Mouse (Mus musculus): ENCODE measurements around the gene Rxra. TPM values are rescaled to one million over a fixed set of nuclear protein-coding genes. Genes with fewer than 3 reads are reported as not detected.

Rxra gene
- polyA plus RNA-seq, 1 experiment = 107 TPM

- Histone ChIP-seq H3K36me3 (ENCODE audit: control insufficient read depth, insufficient read depth, low read length) (no peaks in the 10 kb centered on the region), H3K27ac (ENCODE audit: insufficient read depth, low read depth, low read length) (no peak overlapping the region), H3K4me1 (ENCODE audit: control insufficient read depth, insufficient read depth, low read length) (no peaks in the 10 kb centered on the region), H3K27me3 (replicated peaks; ENCODE audit: control insufficient read depth, insufficient read depth, low read length) (no peaks in the 10 kb centered on the region), H3K4me3 (ENCODE audit: insufficient read depth, low read depth, low read length) (no peak overlapping the region)
- no peak for DNase-seq
- 40% methylated on average over 9 of the region's 9 CpGs for WGBS
- TF ChIP-seq POLR2A (IDR thresholded peaks at IDR 0.05; ENCODE audit: low read depth, low read length) (no peak), CTCF (conservative IDR thresholded peaks at IDR 0.05; ENCODE audit: insufficient read depth, insufficient read length, low read depth, low read length) (no peak)
Observed at GRCm38 (mm10) chr2:27802493-27802892, 126.3 kb downstream of the Rxra start.

- TF ChIP-seq CTCF (conservative IDR thresholded peaks at IDR 0.05; ENCODE audit: insufficient read depth, insufficient read length, low read depth, low read length) (no peak), POLR2A (IDR thresholded peaks at IDR 0.05; ENCODE audit: low read depth, low read length) (no peak)
- Histone ChIP-seq H3K27me3 (replicated peaks; ENCODE audit: control insufficient read depth, insufficient read depth, low read length) (no peaks in the 10 kb centered on the region), H3K27ac (ENCODE audit: insufficient read depth, low read depth, low read length) (no peak overlapping the region), H3K36me3 (ENCODE audit: control insufficient read depth, insufficient read depth, low read length) (no peaks in the 10 kb centered on the region), H3K4me1 (ENCODE audit: control insufficient read depth, insufficient read depth, low read length) (no peaks in the 10 kb centered on the region), H3K4me3 (ENCODE audit: insufficient read depth, low read depth, low read length) (no peak overlapping the region)
- no peak for DNase-seq
- 89% methylated on average over 7 of the region's 7 CpGs for WGBS
Observed at GRCm38 (mm10) chr2:27806691-27807090, 130.5 kb downstream of the Rxra start.

GRCm38 (mm10) chr2:27807684-27808083 is 131.4 kb downstream of the Rxra start:
- WGBS = 80% methylated on average over 3 of the region's 3 CpGs
- TF ChIP-seq POLR2A (IDR thresholded peaks at IDR 0.05; ENCODE audit: low read depth, low read length) (no peak), CTCF (conservative IDR thresholded peaks at IDR 0.05; ENCODE audit: insufficient read depth, insufficient read length, low read depth, low read length) (no peak)

GRCm38 (mm10) chr2:27809897-27810296 is 133.7 kb downstream of the Rxra start:
- 84% methylated on average over 4 of the region's 4 CpGs for WGBS
- H3K36me3 ChIP-seq (ENCODE audit: control insufficient read depth, insufficient read depth, low read length) = no peaks in the 10 kb centered on the region
- no peak for DNase-seq
- no peak overlapping the region for H3K27ac ChIP-seq (ENCODE audit: insufficient read depth, low read depth, low read length)
- H3K27me3 ChIP-seq (replicated peaks; ENCODE audit: control insufficient read depth, insufficient read depth, low read length) = no peaks in the 10 kb centered on the region
- no peak for TF ChIP-seq POLR2A (IDR thresholded peaks at IDR 0.05; ENCODE audit: low read depth, low read length)
- TF ChIP-seq CTCF (conservative IDR thresholded peaks at IDR 0.05; ENCODE audit: insufficient read depth, insufficient read length, low read depth, low read length) = no peak
- H3K4me3 ChIP-seq (ENCODE audit: insufficient read depth, low read depth, low read length) = no peak overlapping the region
- H3K4me1 ChIP-seq (ENCODE audit: control insufficient read depth, insufficient read depth, low read length) = no peaks in the 10 kb centered on the region

More at GRCm38 (mm10) chr2:27807684-27808083, 131.4 kb downstream of the Rxra start:
- Histone ChIP-seq H3K27me3 (replicated peaks; ENCODE audit: control insufficient read depth, insufficient read depth, low read length) (no peaks in the 10 kb centered on the region), H3K27ac (ENCODE audit: insufficient read depth, low read depth, low read length) (no peak overlapping the region), H3K4me1 (ENCODE audit: control insufficient read depth, insufficient read depth, low read length) (no peaks in the 10 kb centered on the region), H3K4me3 (ENCODE audit: insufficient read depth, low read depth, low read length) (no peak overlapping the region), H3K36me3 (ENCODE audit: control insufficient read depth, insufficient read depth, low read length) (no peaks in the 10 kb centered on the region)
- DNase-seq = peak; percentile 59

Other genes with a start within 250 kb of the Rxra start
- 28.1 and 30.3 TPM in 2 replicates for gene Vav2, start 249.4 kb upstream of the Rxra start, polyA plus RNA-seq (2012; rRNA removed)
- 11.6 and 15.1 TPM in 2 replicates for gene Brd3os, start 234.1 kb upstream of the Rxra start, polyA plus RNA-seq (2012; rRNA removed)
- gene Brd3, start 168.8 kb upstream of the Rxra start, polyA plus RNA-seq (2012; rRNA removed) = 16.4 and 16.7 TPM in 2 replicates
- gene Wdr5, start 161.3 kb upstream of the Rxra start, polyA plus RNA-seq (2012; rRNA removed) = 28.7 and 29.7 TPM in 2 replicates
- gene Col5a1, start 210.0 kb downstream of the Rxra start, polyA plus RNA-seq (2012; rRNA removed) = 7.5 and 8.1 TPM in 2 replicates

All from kidney, adult 2 months (tissue).